ENCODE assay signal across 18 mouse cellular contexts in the genomic region with DNA sequence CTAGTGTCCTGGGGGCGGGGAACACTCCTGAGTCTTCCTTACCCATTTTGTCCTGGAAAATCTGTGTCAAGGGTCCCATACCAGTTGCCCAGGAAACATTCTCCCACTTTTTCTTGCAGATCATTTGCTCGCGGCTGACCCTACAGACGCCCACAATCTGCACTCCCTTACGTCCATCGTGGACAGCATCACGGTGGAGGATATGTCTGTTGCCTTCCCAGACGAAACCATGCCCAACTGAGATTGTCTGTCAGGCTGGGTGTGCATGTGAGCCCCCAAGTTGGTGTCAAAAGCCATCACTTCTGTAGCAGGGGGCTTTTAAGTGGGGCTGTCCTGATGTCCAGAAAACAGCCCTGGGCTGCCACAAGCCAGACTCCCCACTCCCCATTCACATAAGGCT. TPM values are rescaled to one million over a fixed set of nuclear protein-coding genes. Genes with fewer than 3 reads are reported as not detected.
DNase-seq lines count a peak whose midpoint lies in the region; ATAC-seq and TF ChIP-seq lines count a peak whose summit lies in the region.
"Had no signal": no experiment of that assay in that cellular context is flagged by ENCODE, and none has a peak within 500 bp of the region (broad histone marks: within the 10 kb centered on the region; RNA-seq: fewer than 3 reads in every experiment).

No protein-coding gene starts in this region.

- H3K4me1 ChIP-seq in hindbrain, embryonic 10.5 days (replicated peaks) = peaks cover 47% of the 10 kb centered on the region
- H3K4me1 ChIP-seq in hindbrain, postnatal 0 days (ENCODE audit: insufficient read depth, low read length) = no peaks in the 10 kb centered on the region
- H3K4me1 ChIP-seq in brown adipose tissue, adult 24 weeks (ENCODE audit: control insufficient read depth, insufficient read depth, insufficient read length, low read length) = peaks cover 21% of the 10 kb centered on the region
- H3K4me1 ChIP-seq in cortical plate, adult 2 months (ENCODE audit: control insufficient read depth, insufficient read depth, low read length) = no peaks in the 10 kb centered on the region
- H3K4me1 ChIP-seq in limb, embryonic 14.5 days (ENCODE audit: control insufficient read depth, insufficient read depth, low read length) = peaks cover 16% of the 10 kb centered on the region

- no peaks in the 10 kb centered on the region for H3K9me3 ChIP-seq in hindbrain, embryonic 10.5 days
- H3K9me3 ChIP-seq in hindbrain, postnatal 0 days (ENCODE audit: low read length) = no peaks in the 10 kb centered on the region
- H3K9me3 ChIP-seq in limb, embryonic 14.5 days (ENCODE audit: control insufficient read depth, low read length) = no peaks in the 10 kb centered on the region
- H3K9me3 ChIP-seq: heart, embryonic 13.5 days; hindbrain, embryonic 13.5 days; intestine, embryonic 15.5 days had no signal

- no peak overlapping the region for H3K9ac ChIP-seq in hindbrain, postnatal 0 days (replicated peaks; ENCODE audit: low read length)
- no peak overlapping the region for H3K9ac ChIP-seq in limb, embryonic 14.5 days (ENCODE audit: low read depth, low read length, severe bottlenecking)
- H3K9ac ChIP-seq: embryonic facial prominence, embryonic 13.5 days; heart, embryonic 13.5 days; hindbrain, embryonic 13.5 days; intestine, embryonic 15.5 days had no signal

- TF ChIP-seq CTCF in hindbrain, postnatal 0 days (IDR thresholded peaks at IDR 0.05; ENCODE audit: low read depth) = no peak
- no peak for TF ChIP-seq CTCF in cortical plate, adult 2 months (IDR thresholded peaks at IDR 0.05; ENCODE audit: extremely low read depth, insufficient read depth, low read length)

- no peak for ATAC-seq in hindbrain, postnatal 0 days
- ATAC-seq in limb, embryonic 14.5 days (ENCODE audit: low FRiP score, low read depth) = no peak
- ATAC-seq: forebrain, embryonic 14.5 days; intestine, embryonic 15.5 days had no signal

- 80% methylated on average over 8 of the region's 8 CpGs for WGBS in hindbrain, embryonic 10.5 days
- 76% methylated on average over 8 of the region's 8 CpGs for WGBS in hindbrain, postnatal 0 days
- 74% methylated on average over 8 of the region's 8 CpGs for WGBS in limb, embryonic 14.5 days

- no peak for TF ChIP-seq POLR2A in cortical plate, adult 2 months (IDR thresholded peaks at IDR 0.05; ENCODE audit: extremely low read depth, insufficient read depth, low read length)
- TF ChIP-seq POLR2A in limb, embryonic 14.5 days (IDR thresholded peaks at IDR 0.05; ENCODE audit: borderline replicate concordance, extremely low read depth, insufficient read depth, insufficient read length) = no peak

- H3K4me2 ChIP-seq in hindbrain, postnatal 0 days (ENCODE audit: low read depth, low read length) = no peak overlapping the region
- no peak overlapping the region for H3K4me2 ChIP-seq in limb, embryonic 14.5 days (replicated peaks; ENCODE audit: low read depth, low read length, severe bottlenecking)
- H3K4me2 ChIP-seq: embryonic facial prominence, embryonic 13.5 days; heart, embryonic 13.5 days; hindbrain, embryonic 13.5 days; intestine, embryonic 15.5 days had no signal

- no peak for DNase-seq in hindbrain, embryonic 10.5 days (ENCODE audit: low spot score)
- no peak for DNase-seq in hindbrain, postnatal 0 days (ENCODE audit: low spot score)
- DNase-seq in limb, embryonic 14.5 days (ENCODE audit: low spot score) = no peak
- no peak for DNase-seq in spleen, postnatal 36 days (ENCODE audit: low spot score in 2 of 2)
- no peak for DNase-seq in right cerebral cortex, postnatal 36 days (ENCODE audit: low spot score in 2 of 2)
- DNase-seq: adrenal gland, adult 2 months; adrenal gland, postnatal 25 days had no signal

- H3K27ac ChIP-seq in hindbrain, embryonic 10.5 days = peak overlapping the region; percentile 30; the same call in 1 of the 2 replicates
- no peak overlapping the region for H3K27ac ChIP-seq in hindbrain, postnatal 0 days
- H3K27ac ChIP-seq in brown adipose tissue, adult 24 weeks (replicated peaks; ENCODE audit: low read depth, low read length) = peak overlapping the region; percentile 36
- 0 out of 2 replicates have a peak overlapping the region, but pooled peaks have one; percentile 17 for H3K27ac ChIP-seq in cortical plate, adult 2 months (ENCODE audit: insufficient read depth, low read length)
- H3K27ac ChIP-seq in limb, embryonic 14.5 days (replicated peaks; ENCODE audit: low read depth, low read length) = no peak overlapping the region
- H3K27ac ChIP-seq: heart, embryonic 13.5 days; hindbrain, embryonic 13.5 days; intestine, embryonic 15.5 days had no signal

- H3K4me3 ChIP-seq in hindbrain, embryonic 10.5 days = no peak overlapping the region
- H3K4me3 ChIP-seq in hindbrain, postnatal 0 days (ENCODE audit: low read length) = no peak overlapping the region
- H3K4me3 ChIP-seq in brown adipose tissue, adult 24 weeks (ENCODE audit: insufficient read depth, low read depth, low read length) = no peak overlapping the region
- H3K4me3 ChIP-seq in cortical plate, adult 2 months (ENCODE audit: insufficient read depth, low read length) = no peak overlapping the region
- 0 out of 2 replicates have a peak overlapping the region, but pooled peaks have one; percentile 7 for H3K4me3 ChIP-seq in limb, embryonic 14.5 days (replicated peaks; ENCODE audit: low read length)
- H3K4me3 ChIP-seq: embryonic facial prominence, embryonic 13.5 days; heart, embryonic 13.5 days; hindbrain, embryonic 13.5 days; intestine, embryonic 15.5 days had no signal

- peaks cover 3% of the 10 kb centered on the region; the same call in 1 of the 2 replicates for H3K27me3 ChIP-seq in hindbrain, embryonic 10.5 days (ENCODE audit: insufficient read depth, poor library complexity, severe bottlenecking)
- H3K27me3 ChIP-seq in hindbrain, postnatal 0 days (ENCODE audit: insufficient read depth, low read length) = no peaks in the 10 kb centered on the region
- H3K27me3 ChIP-seq in limb, embryonic 14.5 days (ENCODE audit: control insufficient read depth, insufficient read depth, low read length) = no peaks in the 10 kb centered on the region
- H3K27me3 ChIP-seq: heart, embryonic 13.5 days; hindbrain, embryonic 13.5 days; intestine, embryonic 15.5 days had no signal

- H3K36me3 ChIP-seq in hindbrain, embryonic 10.5 days = no peaks in the 10 kb centered on the region
- no peaks in the 10 kb centered on the region for H3K36me3 ChIP-seq in hindbrain, postnatal 0 days (ENCODE audit: insufficient read depth, low read length)
- H3K36me3 ChIP-seq in limb, embryonic 14.5 days (ENCODE audit: control insufficient read depth, insufficient read depth, low read length) = no peaks in the 10 kb centered on the region
- H3K36me3 ChIP-seq: embryonic facial prominence, embryonic 13.5 days; hindbrain, embryonic 13.5 days; intestine, embryonic 15.5 days had no signal

RNA-seq across cellular contexts. Expression of a gene that starts 1.8 kb away (rescaled TPM):
- 0.14 and 0.33 TPM in 2 replicates for polyA plus RNA-seq in hindbrain, embryonic 10.5 days (2016; fragmentation: Nextera tagmentation; extraction: Ambion mirVana)
- total RNA-seq in hindbrain, postnatal 0 days (2014; rRNA removed) = 0.16 TPM in 1 of 2 replicates, not detected in the other
- polyA plus RNA-seq in hindbrain, postnatal 0 days (2015; fragmentation: Nextera tagmentation; extraction: Ambion mirVana) = not detected in 2 replicates
- polyA plus RNA-seq in brown adipose tissue, adult 24 weeks (2012; ENCODE audit: insufficient read depth, insufficient read length, missing spikeins) = not detected in 2 replicates
- 0.08 and 0.13 TPM in 2 replicates for polyA plus RNA-seq in cortical plate, adult 2 months (2012; rRNA removed)
- 162 and 165 TPM in 2 replicates for polyA plus RNA-seq in limb, embryonic 14.5 days (2012; rRNA removed)
- 118 and 149 TPM in 2 replicates for polyA plus RNA-seq in limb, embryonic 14.5 days (2014; fragmentation: Nextera tagmentation; extraction: Ambion mirVana)
- total RNA-seq: adrenal gland, adult 2 months; adrenal gland, postnatal 25 days; common myeloid progenitor, adult 5-6 weeks; granulocyte monocyte progenitor cell, adult 5-6 weeks; heart, postnatal 36 days had no signal
- polyA plus RNA-seq: adrenal gland, adult 2 months; cerebellum, adult 2 months; forebrain, embryonic 14.5 days had no signal

RNA-seq across cellular contexts. Expression of a gene that starts 41.2 kb away (rescaled TPM):
- polyA plus RNA-seq in hindbrain, embryonic 10.5 days (2016; fragmentation: Nextera tagmentation; extraction: Ambion mirVana) = 3.2 and 4.1 TPM in 2 replicates
- total RNA-seq in hindbrain, postnatal 0 days (2014; rRNA removed) = 42.7 and 46.5 TPM in 2 replicates
- 30.6 and 31.6 TPM in 2 replicates for polyA plus RNA-seq in hindbrain, postnatal 0 days (2015; fragmentation: Nextera tagmentation; extraction: Ambion mirVana)
- polyA plus RNA-seq in brown adipose tissue, adult 24 weeks (2012; ENCODE audit: insufficient read depth, insufficient read length, missing spikeins) = 1.7 TPM in 1 of 2 replicates, not detected in the other
- polyA plus RNA-seq in cortical plate, adult 2 months (2012; rRNA removed) = 52.6 and 59.5 TPM in 2 replicates
- 32.3 and 38.9 TPM in 2 replicates for polyA plus RNA-seq in limb, embryonic 14.5 days (2012; rRNA removed)
- 10.1 and 10.9 TPM in 2 replicates for polyA plus RNA-seq in limb, embryonic 14.5 days (2014; fragmentation: Nextera tagmentation; extraction: Ambion mirVana)

RNA-seq across cellular contexts. Expression of a gene that starts 56.3 kb away (rescaled TPM):
- 0.37 and 0.46 TPM in 2 replicates for polyA plus RNA-seq in hindbrain, embryonic 10.5 days (2016; fragmentation: Nextera tagmentation; extraction: Ambion mirVana)
- total RNA-seq in hindbrain, postnatal 0 days (2014; rRNA removed) = 51.1 and 54.2 TPM in 2 replicates
- polyA plus RNA-seq in hindbrain, postnatal 0 days (2015; fragmentation: Nextera tagmentation; extraction: Ambion mirVana) = 32.6 and 33.4 TPM in 2 replicates
- polyA plus RNA-seq in brown adipose tissue, adult 24 weeks (2012; ENCODE audit: insufficient read depth, insufficient read length, missing spikeins) = 41.1 and 67.9 TPM in 2 replicates
- 154 and 161 TPM in 2 replicates for polyA plus RNA-seq in cortical plate, adult 2 months (2012; rRNA removed)
- 2.0 and 3.6 TPM in 2 replicates for polyA plus RNA-seq in limb, embryonic 14.5 days (2012; rRNA removed)
- polyA plus RNA-seq in limb, embryonic 14.5 days (2014; fragmentation: Nextera tagmentation; extraction: Ambion mirVana) = 1.4 and 2.0 TPM in 2 replicates
- total RNA-seq: common myeloid progenitor, adult 5-6 weeks; granulocyte monocyte progenitor cell, adult 5-6 weeks had no signal

Comparison
In these comparisons a context has a peak if more than half of its experiments do, and no peak if none do; other contexts are left out.
1. H3K27ac ChIP-seq: peak in hindbrain, embryonic 10.5 days (single experiment), brown adipose tissue, adult 24 weeks (single experiment) and cortical plate, adult 2 months (single experiment); none in hindbrain, postnatal 0 days (single experiment) and limb, embryonic 14.5 days (single experiment).
2. RNA of a gene that starts 1.8 kb away (polyA plus RNA-seq): 118 to 165 TPM in limb, embryonic 14.5 days; 0.14 to 0.33 TPM in hindbrain, embryonic 10.5 days, 0.08 to 0.13 TPM in cortical plate, adult 2 months, not detected in hindbrain, postnatal 0 days and not detected in brown adipose tissue, adult 24 weeks; every median in the first group is over 10 times any median in the second.